Mouse (Mus musculus) lung, postnatal 4 days (tissue): Measurements from ENCODE around the gene Egfr.

ENCODE experiments used
- DNase-seq, 2 experiments: peaks; one replicate each; pipeline ENCODE4 v3.0.0; 2021

Gene Egfr

DNA sequence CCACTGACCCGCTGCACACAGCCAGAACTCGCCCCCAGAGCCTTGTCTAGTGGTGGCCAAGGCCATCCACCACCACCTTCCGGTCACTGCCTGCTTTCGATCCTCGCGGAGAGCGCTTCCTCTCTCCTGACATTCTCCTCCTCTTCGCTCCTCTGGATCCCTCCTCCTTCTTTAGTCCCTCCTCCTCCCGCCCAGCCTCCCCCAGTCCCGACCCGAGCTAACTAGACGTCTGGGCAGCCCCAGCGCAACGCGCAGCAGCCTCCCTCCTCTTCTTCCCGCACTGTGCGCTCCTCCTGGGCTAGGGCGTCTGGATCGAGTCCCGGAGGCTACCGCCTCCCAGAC lies at the start of gene Egfr:
Egfr (plus strand) TSS at position 197 of the 342 bp plus-strand sequence.
- peak; percentile 73 to 79 for DNase-seq

- DNase-seq, result no peak
Observed at GRCm38 (mm10) chr11:16703221-16703620, 48.8 kb upstream of the Egfr start.

DNA sequence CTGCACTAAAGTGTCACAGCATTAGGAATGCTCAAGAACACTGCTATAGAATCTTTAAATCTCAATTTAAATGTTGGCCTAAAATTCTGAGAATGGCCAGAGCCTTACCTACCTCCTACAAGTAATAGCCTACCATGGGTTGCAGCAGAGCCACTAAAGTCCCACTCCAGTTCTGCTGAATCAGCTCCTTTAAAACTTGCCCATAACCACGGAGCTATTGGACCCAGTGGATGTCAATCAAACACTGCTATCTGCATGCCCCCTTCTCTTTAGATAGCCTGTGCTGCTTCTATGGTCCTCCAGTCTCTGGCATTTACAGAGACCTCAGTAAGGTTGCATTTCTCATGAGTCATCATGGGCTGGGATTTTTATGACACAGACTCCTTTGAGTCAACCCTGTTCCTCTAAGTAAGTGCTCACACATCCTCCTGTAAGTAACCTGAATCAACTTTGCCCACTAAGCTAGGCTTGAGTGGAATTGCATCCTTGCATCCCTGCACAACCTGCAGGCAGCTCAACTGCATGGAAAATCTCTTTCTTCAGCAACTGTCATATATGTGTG lies 16.8 kb upstream of the Egfr start:
- no peak for DNase-seq

- DNase-seq, result no peak
Observed at GRCm38 (mm10) chr11:16737323-16737722, 14.7 kb upstream of the Egfr start.

GRCm38 (mm10) chr11:16738691-16739090 lies 13.3 kb upstream of the Egfr start:
- no peak for DNase-seq

DNA sequence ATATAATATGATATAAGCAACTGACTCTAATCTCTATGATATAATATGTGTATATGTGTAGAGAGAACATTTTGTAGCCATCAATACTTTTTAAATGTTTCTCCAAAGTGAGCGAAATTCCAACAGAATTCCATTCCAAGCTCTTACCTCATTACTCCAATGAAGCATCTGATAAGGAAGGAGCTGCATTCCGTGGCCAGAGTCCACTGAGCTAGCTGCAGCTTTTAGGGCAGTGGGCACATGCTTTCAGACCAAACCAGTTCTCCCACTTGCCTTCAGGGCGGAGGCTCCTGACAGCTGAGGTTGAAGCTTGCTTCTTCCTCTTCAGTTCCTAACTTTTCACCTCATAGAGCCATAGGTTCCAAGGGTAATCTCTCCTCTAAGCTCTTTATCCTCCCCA lies 12.8 kb upstream of the Egfr start:
- DNase-seq, result peak; percentile 10 to 61

DNA sequence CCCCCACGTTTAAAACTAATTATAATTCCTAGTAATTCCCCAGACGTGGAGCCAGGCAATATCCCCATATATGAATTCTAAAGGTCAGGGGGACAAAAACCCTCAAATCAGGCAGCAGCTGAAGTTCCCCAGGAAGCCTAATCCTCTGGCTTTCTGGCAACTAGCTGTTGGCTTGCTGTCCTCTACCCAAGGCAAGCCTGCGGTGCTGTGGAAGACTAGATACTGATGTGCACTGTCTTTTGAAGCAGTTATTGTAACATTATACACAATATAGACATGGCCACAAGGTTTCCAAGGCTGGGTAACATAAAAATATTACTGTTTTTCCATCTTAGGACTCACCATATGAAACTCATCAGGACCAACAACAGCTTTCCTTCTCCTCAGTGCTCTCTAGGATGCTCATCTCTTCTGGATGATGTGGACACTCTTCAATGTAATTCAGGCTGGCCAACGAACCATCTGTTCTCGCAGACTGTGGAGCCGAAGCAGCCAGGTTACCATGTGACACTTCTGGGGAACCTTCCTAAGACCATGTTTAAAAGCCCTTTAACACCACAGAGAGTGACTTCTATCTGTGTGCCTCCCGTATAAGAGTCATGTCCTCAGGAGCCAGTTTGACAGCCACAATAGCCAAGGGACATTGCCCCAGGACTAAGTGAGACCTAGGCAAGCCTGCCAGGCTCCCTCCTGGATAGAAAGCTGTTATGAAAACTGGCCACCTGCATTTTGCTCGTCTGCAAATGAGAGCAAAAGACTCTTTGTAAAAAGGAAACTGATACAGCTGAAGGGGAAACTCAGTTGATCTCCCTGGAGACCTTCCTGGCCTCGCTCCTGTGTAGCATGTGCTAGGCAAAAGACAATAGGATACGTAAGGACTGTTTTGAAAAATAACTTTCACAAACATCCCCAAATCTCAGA lies 11.1 kb upstream of the Egfr start:
- DNase-seq, result no peak

DNA sequence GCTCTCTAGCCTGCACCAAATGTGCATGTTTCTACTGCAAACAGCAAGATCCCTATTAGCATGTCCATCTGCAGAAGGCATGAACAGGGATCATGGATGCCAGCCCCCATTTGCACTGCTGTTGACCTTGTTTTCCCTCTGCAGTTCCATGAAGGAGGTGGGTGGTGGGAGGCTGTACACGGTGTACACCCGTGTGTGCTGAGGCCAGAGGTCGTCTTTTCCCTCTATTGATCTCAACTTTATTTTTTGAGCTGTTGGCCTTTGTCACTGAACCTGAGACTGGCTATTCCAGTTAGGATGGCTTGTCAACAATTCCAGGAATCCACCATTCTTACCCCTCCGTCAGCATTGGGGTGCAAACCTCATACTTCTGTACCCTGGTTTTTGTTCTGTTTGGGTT lies 9.8 kb upstream of the Egfr start:
- DNase-seq, result no peak

DNA sequence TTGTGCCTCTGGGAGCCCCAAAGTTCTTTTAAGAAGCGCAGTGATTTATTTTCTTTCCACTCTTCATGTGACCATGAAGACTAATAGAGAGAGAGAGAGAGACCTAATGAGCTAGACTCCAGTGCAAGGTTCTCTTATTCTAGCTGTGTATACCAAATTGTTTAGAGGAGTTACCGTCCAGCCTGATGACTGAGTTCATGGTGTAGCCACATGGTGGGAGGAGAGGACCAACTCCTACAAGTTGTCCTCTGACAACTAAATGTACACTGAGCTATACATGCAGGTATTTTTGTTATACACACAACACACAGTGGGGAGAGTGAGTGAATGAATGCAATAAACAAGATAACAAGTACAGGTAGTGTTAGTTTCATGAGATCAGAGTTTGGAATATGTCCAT lies 9.2 kb upstream of the Egfr start:
- no peak for DNase-seq

GRCm38 (mm10) chr11:16751457-16751982 lies 483 bp upstream of the Egfr start:
- peak; percentile 78 to 81 for DNase-seq

DNA sequence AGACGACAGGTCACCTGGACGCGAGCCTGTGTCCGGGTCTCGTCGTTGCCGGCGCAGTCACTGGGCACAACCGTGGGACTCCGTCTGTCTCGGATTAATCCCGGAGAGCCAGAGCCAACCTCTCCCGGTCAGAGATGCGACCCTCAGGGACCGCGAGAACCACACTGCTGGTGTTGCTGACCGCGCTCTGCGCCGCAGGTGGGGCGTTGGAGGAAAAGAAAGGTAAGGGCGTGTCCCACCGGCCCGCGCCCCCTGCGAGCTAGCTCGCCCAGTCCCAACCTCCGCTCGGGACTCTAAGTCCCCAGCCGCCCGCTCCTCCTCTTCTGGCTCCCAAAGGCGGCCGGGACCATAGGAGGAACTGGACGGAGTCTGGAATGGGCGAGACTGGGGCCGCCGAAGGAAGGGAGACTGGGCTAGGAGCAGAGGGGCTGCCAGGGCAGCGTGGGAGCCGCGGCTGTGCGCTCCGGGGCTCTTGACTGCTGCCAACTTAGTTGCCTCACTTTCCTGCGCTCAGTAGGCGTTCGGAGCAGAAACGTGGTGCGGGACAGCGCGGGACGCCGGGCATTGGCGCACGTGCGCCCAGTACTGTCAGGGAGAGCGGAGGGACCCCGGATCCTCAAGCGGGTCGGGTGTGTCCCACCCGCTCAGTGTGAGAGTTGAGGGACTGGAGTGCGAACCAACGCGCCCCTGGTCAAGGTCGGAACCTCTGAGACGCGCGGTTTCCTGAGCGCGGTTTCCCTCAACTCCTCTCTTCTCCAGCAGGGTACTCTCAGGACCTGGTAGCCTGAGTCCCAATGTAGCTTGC lies 548 bp downstream of the Egfr start:
- DNase-seq, result peak; percentile 35 to 60

- no peak for DNase-seq
Observed at GRCm38 (mm10) chr11:16753154-16754040, 1.4 kb downstream of the Egfr start.

DNA sequence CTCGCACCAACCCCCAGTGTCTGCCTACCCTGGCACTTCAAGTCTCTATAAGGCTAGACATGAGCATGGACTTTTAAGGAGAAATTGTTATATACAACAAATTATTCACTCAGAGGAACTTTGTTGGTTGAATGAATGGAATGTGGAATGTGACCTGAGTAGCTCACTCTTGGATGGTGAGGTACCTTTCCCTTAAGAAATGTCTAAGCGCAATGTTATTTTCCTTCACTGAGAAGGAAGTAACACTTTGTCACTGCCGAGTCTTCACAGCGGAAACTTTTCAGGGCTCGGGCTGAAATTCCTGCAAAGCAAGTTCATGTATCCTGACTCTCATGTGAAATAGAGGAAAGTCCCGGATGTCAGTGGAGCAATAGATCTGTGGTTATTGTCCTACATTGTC lies 7.9 kb downstream of the Egfr start:
- no peak for DNase-seq

- no peak for DNase-seq
Observed at GRCm38 (mm10) chr11:16761184-16761583, 9.2 kb downstream of the Egfr start.

GRCm38 (mm10) chr11:16766038-16766815 lies 14.2 kb downstream of the Egfr start:
- no peak for DNase-seq

- DNase-seq, result no peak
Observed at GRCm38 (mm10) chr11:16767984-16768383, 16.0 kb downstream of the Egfr start.

DNA sequence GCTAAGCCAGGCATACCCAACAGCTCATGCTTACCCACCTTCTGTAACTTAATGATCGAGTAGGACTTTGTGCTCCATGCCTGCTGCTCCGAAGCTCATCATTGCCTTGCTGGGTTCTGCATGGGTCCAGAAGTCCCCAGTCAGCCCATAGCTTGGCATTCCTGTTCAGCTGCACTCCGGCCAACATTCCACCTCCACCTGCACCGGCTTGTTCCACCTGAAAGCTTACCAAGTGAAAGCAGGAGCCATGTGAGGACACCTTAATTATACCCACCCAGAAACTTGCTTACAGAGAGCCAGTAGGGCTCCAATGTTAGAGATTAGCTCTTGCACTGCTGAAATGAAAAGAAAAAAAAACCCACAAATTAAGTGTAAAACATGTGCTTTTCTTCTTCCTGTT lies 17.3 kb downstream of the Egfr start:
- no peak for DNase-seq

DNA sequence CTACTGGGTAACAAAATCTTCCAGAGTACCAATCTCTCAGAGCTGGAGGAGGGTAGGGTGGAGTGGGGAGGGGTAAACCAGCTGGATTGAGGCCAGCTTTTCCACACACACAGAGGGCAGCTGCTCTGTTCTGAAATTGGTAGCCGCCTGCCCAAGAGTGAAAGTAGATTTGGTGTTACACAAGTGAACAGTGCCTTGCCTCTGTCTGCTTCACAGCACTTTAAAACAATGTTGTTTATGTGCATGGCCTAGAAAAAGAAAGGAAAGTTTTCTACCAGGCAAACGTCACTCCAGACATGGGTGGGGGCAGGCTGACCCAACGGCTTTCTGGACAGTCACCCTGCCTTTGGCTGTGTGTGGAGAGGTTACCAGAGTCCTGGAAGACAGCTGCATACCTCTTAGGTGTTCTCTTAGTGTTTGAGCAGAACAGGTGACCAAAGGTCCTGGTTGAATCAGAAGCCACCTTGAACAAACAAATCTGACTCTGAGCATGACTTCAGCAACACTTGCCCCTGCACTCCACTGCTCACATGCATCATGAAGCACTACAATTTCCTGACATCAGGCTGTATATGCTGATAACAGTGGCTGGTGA lies 17.8 kb downstream of the Egfr start:
- DNase-seq, result peak; percentile 19 to 33

DNA sequence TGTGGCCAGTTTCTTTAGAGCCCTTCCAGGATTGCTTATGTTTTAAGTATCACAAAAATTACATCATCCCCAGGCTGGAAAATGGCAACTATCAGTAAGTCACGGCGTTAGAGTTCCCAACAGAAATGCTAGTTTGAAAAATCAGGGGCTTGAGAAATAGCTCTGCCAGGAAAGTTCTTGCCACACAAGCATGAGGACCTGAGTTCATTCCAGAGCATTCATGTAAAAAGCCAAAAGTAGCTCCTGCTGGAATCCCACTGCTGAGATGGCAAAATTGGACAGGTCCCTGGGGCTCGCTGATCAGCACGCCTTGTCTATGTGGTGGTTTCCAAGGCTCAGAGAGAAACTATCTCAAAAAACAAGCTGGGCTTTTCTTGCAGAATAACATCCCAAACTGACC lies 19.0 kb downstream of the Egfr start:
- DNase-seq, result no peak

GRCm38 (mm10) chr11:16772717-16773116 lies 20.7 kb downstream of the Egfr start:
- DNase-seq, result no peak

GRCm38 (mm10) chr11:16776967-16777366 lies 25.0 kb downstream of the Egfr start:
- no peak for DNase-seq
